Mouse (Mus musculus): Measurements from ENCODE around the gene Orm2. TPM values are rescaled to one million over a fixed set of nuclear protein-coding genes. Genes with fewer than 3 reads are reported as not detected.

Gene Orm2
- polyA plus RNA-seq, 1 experiment from 2014 or later: not detected

DNA sequence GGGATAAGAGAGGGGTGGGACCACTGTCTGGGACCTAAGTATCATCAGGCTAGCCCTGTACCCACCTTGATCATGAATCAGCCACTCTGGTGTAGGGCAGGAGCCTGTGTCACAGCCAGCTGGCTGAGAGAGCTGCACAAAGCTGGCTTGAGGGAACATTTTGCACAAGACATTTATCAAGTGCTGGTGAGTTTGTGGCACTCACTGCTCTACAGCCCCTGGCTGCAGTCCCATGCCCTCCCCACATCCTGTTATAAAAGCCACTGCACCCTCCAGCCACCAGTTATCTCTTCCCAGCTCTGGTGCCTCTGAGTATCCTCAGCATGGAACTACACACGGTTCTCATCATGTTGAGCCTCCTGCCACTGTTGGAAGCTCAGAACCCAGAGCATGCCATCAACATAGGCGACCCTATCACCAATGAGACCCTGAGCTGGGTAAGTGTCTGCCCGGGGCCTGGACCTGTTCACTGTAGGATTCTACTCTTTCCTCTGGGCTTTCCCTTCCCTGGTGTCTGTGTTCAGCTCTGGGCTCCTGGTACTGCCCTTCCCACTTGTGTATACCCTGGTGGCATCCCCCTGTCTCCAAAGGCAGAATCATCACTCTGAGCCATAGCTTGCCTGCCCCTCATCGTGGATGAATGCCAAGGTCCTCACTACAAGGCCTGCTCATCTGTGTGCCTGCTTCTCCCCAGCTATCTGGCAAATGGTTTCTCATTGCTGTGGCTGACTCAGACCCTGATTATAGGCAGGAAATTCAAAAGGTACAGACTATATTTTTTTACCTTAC is 6.2 kb upstream of the Orm2 start, which contains the start of gene Orm3:
Gene Orm3 (plus strand): TSS at position 286 of the 789 bp plus-strand sequence.
- H3K9me3 ChIP-seq: no peaks in the 10 kb centered on the region
- H3K27me3 ChIP-seq (ENCODE audit: poor library complexity, severe bottlenecking): no peaks in the 10 kb centered on the region
- H3K4me3 ChIP-seq: no peak within 1 kb of the TSS
- H3K36me3 ChIP-seq (replicated peaks): no peaks in the 10 kb centered on the region
- 79% methylated on average over 4 of the region's 4 CpGs for WGBS
- DNase-seq (ENCODE audit: extremely low spot score, low spot score): no peak
- H3K4me1 ChIP-seq: no peaks in the 10 kb centered on the region
- H3K27ac ChIP-seq: no peak within 1 kb of the TSS

GRCm38 (mm10) chr4:63356981-63357570 is 5.2 kb upstream of the Orm2 start:
- Histone ChIP-seq H3K36me3 (replicated peaks) (no peaks in the 10 kb centered on the region), H3K4me3 (no peak overlapping the region), H3K27ac (no peak overlapping the region), H3K27me3 (ENCODE audit: poor library complexity, severe bottlenecking) (no peaks in the 10 kb centered on the region), H3K9me3 (no peaks in the 10 kb centered on the region), H3K4me1 (no peaks in the 10 kb centered on the region)
- 66% methylated on average over 2 of the region's 2 CpGs for WGBS
- no peak for DNase-seq (ENCODE audit: extremely low spot score, low spot score)

DNA sequence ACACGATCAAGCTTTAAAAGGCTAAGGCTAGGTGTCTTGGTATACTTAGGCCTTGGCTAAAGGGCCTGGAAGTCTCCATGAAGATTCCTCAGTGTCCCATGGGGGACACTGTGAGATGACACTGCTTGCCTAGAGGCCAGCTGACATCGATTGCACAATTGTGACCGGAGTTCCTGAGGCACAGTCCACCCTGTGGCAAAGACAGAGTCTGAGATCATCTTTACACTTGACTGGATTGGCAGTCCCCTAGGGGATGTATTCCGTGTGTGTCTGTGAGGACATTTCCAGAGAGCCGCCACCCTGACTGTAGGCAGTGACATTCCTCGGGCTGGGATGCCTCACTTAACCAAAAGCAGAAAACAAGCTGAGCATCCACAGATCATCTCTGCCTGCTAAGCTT is 2.4 kb upstream of the Orm2 start:
- WGBS: 83% methylated on average over 6 of the region's 6 CpGs
- Histone ChIP-seq H3K36me3 (replicated peaks) (no peaks in the 10 kb centered on the region), H3K9me3 (no peaks in the 10 kb centered on the region), H3K4me3 (no peak overlapping the region), H3K27me3 (ENCODE audit: poor library complexity, severe bottlenecking) (no peaks in the 10 kb centered on the region), H3K27ac (no peak overlapping the region), H3K4me1 (no peaks in the 10 kb centered on the region)
- DNase-seq (ENCODE audit: extremely low spot score, low spot score): no peak

DNA sequence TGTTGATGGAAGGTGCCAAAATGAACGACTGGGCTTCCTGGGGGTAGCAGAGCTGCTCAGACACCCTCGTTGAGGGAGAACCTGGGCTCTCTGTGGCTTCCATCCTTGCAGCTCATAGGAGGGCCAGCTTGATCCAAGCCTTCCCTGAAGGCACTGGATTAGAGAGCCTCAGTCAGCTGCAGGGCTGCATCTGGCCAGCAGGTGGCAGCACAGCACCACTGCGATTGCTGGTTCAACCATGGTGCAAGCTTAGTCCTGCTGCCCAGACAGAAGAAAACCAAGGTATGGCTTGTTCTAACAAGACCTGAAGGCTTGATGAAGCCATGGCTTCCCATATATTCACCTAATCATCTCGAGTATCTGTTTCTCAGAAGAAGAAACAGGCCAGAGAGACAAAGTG is 6.3 kb downstream of the Orm2 start:
- Histone ChIP-seq H3K4me1 (peaks cover 6% of the 10 kb centered on the region; the same call in 1 of the 2 replicates), H3K27me3 (ENCODE audit: poor library complexity, severe bottlenecking) (no peaks in the 10 kb centered on the region), H3K36me3 (replicated peaks) (peaks cover 50% of the 10 kb centered on the region), H3K27ac (no peak overlapping the region), H3K4me3 (no peak overlapping the region), H3K9me3 (no peaks in the 10 kb centered on the region)
- DNase-seq (ENCODE audit: extremely low spot score, low spot score): peak; percentile 75
- 17% methylated on average over 4 of the region's 4 CpGs for WGBS

DNA sequence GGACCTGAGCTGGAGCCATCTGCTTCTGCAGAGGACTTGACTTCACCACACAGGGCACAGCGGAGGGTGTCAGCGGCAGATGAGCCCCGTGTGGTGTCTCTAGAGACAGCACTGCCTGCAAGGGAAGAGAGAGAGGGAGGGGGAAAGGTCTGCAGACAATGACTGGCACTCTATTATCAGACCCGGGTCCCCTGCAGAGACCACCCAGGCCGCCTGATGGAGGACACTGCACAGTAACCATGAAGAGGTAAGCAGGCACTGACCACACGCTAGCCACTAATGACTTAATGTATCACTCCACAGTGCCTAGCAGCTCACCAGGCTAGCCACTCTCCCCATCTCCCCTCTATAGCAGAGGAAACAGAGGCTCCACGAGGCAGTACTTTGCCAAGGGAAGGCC is 8.6 kb downstream of the Orm2 start:
- peaks cover 6% of the 10 kb centered on the region; the same call in 1 of the 2 replicates for H3K4me1 ChIP-seq
- WGBS: 43% methylated on average over 7 of the region's 7 CpGs
- no peaks in the 10 kb centered on the region for H3K9me3 ChIP-seq

DNA sequence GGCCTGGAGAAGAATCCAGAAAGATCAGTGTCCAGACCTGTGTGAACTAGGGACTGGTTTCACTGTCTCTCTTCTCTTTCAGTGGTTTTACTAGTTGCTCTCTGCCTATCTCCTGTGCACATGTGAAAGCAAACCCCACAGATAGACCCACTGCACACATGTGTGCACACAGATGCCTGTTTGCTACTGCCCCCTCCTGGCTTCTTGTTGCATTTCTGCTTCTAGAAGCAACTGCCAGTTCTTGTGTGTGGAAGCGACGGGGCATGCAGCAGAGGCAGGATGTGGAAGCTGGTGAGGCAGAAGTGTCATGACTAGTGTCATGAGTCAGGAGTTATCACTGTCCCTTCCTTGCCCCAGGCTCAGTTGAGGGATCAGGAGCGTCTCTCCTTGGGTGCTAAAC is 9.6 kb downstream of the Orm2 start:
- no peak for DNase-seq (ENCODE audit: extremely low spot score, low spot score)
- peaks cover 81% of the 10 kb centered on the region for H3K36me3 ChIP-seq (replicated peaks)
- 74% methylated on average over 3 of the region's 3 CpGs for WGBS

More for the DNA sequence above, 8.6 kb downstream of the Orm2 start:
- Histone ChIP-seq H3K36me3 (replicated peaks) (peaks cover 71% of the 10 kb centered on the region), H3K27ac (no peak overlapping the region), H3K4me3 (no peak overlapping the region), H3K27me3 (ENCODE audit: poor library complexity, severe bottlenecking) (no peaks in the 10 kb centered on the region)
- no peak for DNase-seq (ENCODE audit: extremely low spot score, low spot score)

GRCm38 (mm10) chr4:63373404-63373803 is 11.2 kb downstream of the Orm2 start:
- no peak overlapping the region for H3K27ac ChIP-seq
- peaks cover 80% of the 10 kb centered on the region for H3K36me3 ChIP-seq (replicated peaks)
- H3K4me1 ChIP-seq: peaks cover 6% of the 10 kb centered on the region; the same call in 1 of the 2 replicates
- no peaks in the 10 kb centered on the region for H3K9me3 ChIP-seq
- 95% methylated on average over 8 of the region's 8 CpGs for WGBS
- no peaks in the 10 kb centered on the region for H3K27me3 ChIP-seq (ENCODE audit: poor library complexity, severe bottlenecking)
- DNase-seq (ENCODE audit: extremely low spot score, low spot score): no peak
- no peak overlapping the region for H3K4me3 ChIP-seq

More for the DNA sequence above, 9.6 kb downstream of the Orm2 start:
- peaks cover 6% of the 10 kb centered on the region; the same call in 1 of the 2 replicates for H3K4me1 ChIP-seq
- H3K27me3 ChIP-seq (ENCODE audit: poor library complexity, severe bottlenecking): no peaks in the 10 kb centered on the region
- H3K27ac ChIP-seq: no peak overlapping the region
- no peak overlapping the region for H3K4me3 ChIP-seq
- no peaks in the 10 kb centered on the region for H3K9me3 ChIP-seq

GRCm38 (mm10) chr4:63374331-63374730 is 12.1 kb downstream of the Orm2 start:
- no peak overlapping the region for H3K4me3 ChIP-seq
- H3K27me3 ChIP-seq (ENCODE audit: poor library complexity, severe bottlenecking): no peaks in the 10 kb centered on the region
- DNase-seq (ENCODE audit: extremely low spot score, low spot score): no peak
- H3K36me3 ChIP-seq (replicated peaks): peaks cover 85% of the 10 kb centered on the region
- no peak overlapping the region for H3K27ac ChIP-seq
- H3K9me3 ChIP-seq: no peaks in the 10 kb centered on the region
- peaks cover 6% of the 10 kb centered on the region for H3K4me1 ChIP-seq
- 93% methylated on average over 12 of the region's 12 CpGs for WGBS

GRCm38 (mm10) chr4:63375367-63375766 is 13.1 kb downstream of the Orm2 start:
- WGBS: 82% methylated on average over 1 of the region's 1 CpGs
- Histone ChIP-seq H3K4me3 (no peak overlapping the region), H3K27ac (no peak overlapping the region), H3K4me1 (peaks cover 6% of the 10 kb centered on the region), H3K36me3 (replicated peaks) (peaks cover 88% of the 10 kb centered on the region), H3K27me3 (ENCODE audit: poor library complexity, severe bottlenecking) (no peaks in the 10 kb centered on the region), H3K9me3 (no peaks in the 10 kb centered on the region)
- DNase-seq (ENCODE audit: extremely low spot score, low spot score): no peak

GRCm38 (mm10) chr4:63377483-63377882 is 15.2 kb downstream of the Orm2 start:
- WGBS: 69% methylated on average over 7 of the region's 7 CpGs
- no peak overlapping the region for H3K27ac ChIP-seq
- DNase-seq (ENCODE audit: extremely low spot score, low spot score): no peak
- no peaks in the 10 kb centered on the region; the same call in 1 of the 2 replicates for H3K4me1 ChIP-seq
- no peak overlapping the region for H3K4me3 ChIP-seq
- H3K9me3 ChIP-seq: no peaks in the 10 kb centered on the region
- H3K27me3 ChIP-seq (ENCODE audit: poor library complexity, severe bottlenecking): no peaks in the 10 kb centered on the region
- peaks cover 90% of the 10 kb centered on the region for H3K36me3 ChIP-seq (replicated peaks)

- Histone ChIP-seq H3K4me3 (no peak overlapping the region), H3K36me3 (replicated peaks) (peaks cover 73% of the 10 kb centered on the region), H3K27me3 (ENCODE audit: poor library complexity, severe bottlenecking) (no peaks in the 10 kb centered on the region), H3K4me1 (peaks cover 6% of the 10 kb centered on the region), H3K27ac (no peak overlapping the region), H3K9me3 (no peaks in the 10 kb centered on the region)
- no peak for DNase-seq (ENCODE audit: extremely low spot score, low spot score)
- WGBS: 89% methylated on average over 4 of the region's 4 CpGs
Observed at GRCm38 (mm10) chr4:63382676-63383369, 20.6 kb downstream of the Orm2 start.

DNA sequence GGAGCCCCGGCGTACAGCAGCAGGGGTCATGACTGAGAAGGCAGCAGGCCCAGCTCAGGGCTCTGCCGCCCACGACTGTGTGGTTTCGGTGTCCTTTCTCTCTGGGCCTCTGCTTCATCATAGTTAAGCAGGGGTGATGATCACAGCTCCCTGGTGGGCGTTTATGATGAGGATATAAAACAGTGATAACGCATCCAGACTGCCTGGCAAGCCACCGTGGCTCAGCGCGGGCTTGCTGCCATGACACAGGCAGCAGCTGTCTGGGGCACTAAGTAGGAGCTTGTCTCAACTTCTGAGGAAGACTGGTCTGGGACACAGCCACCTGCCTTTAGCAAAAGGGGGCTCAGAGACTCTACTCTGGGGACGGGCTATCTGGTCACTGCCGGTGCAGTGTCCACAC is 21.2 kb downstream of the Orm2 start:
- WGBS: 92% methylated on average over 12 of the region's 12 CpGs
- Histone ChIP-seq H3K4me3 (no peak overlapping the region), H3K9me3 (no peaks in the 10 kb centered on the region), H3K4me1 (peaks cover 12% of the 10 kb centered on the region), H3K27me3 (ENCODE audit: poor library complexity, severe bottlenecking) (no peaks in the 10 kb centered on the region), H3K27ac (no peak overlapping the region), H3K36me3 (replicated peaks) (peaks cover 74% of the 10 kb centered on the region)
- no peak for DNase-seq (ENCODE audit: extremely low spot score, low spot score)

GRCm38 (mm10) chr4:63384262-63384661 is 22.0 kb downstream of the Orm2 start:
- no peak overlapping the region for H3K4me3 ChIP-seq
- no peak for DNase-seq (ENCODE audit: extremely low spot score, low spot score)
- H3K27me3 ChIP-seq (ENCODE audit: poor library complexity, severe bottlenecking): no peaks in the 10 kb centered on the region
- 94% methylated on average over 4 of the region's 4 CpGs for WGBS
- no peak overlapping the region for H3K27ac ChIP-seq
- H3K4me1 ChIP-seq: peaks cover 20% of the 10 kb centered on the region
- peaks cover 66% of the 10 kb centered on the region for H3K36me3 ChIP-seq (replicated peaks)
- H3K9me3 ChIP-seq: no peaks in the 10 kb centered on the region
